Mouse (Mus musculus): ENCODE results near the gene Dpep1. TPM values are rescaled to one million over a fixed set of nuclear protein-coding genes. Genes with fewer than 3 reads are reported as not detected.
A peak's percentile ranks its signal among the peaks of the same experiment; 100 is the strongest.
"Not testable (repeated sequence)": the region's sequence is repeated elsewhere in the genome, so short reads cannot be mapped to it uniquely, and the experiment has no call there.

Gene Dpep1
- polyA plus RNA-seq, 1 experiment from 2014 or later = 0.11 TPM

- no peak overlapping the region for H3K27ac ChIP-seq (replicated peaks)
These were observed 4.7 kb upstream of the Dpep1 start for GRCm38 (mm10) chr8:123181391-123181790.

GRCm38 (mm10) chr8:123188006-123188405 is 2.0 kb downstream of the Dpep1 start:
- no peak for ATAC-seq (replicated peaks)
- WGBS = 87% methylated on average over 2 of the region's 2 CpGs
- H3K4me3 ChIP-seq = no peak overlapping the region

More at GRCm38 (mm10) chr8:123181391-123181790, 4.7 kb upstream of the Dpep1 start:
- Histone ChIP-seq H3K4me1 (no peaks in the 10 kb centered on the region), H3K9me3 (no peaks in the 10 kb centered on the region), H3K4me3 (no peak overlapping the region), H3K9ac (replicated peaks) (no peak overlapping the region), H3K4me2 (replicated peaks) (no peak overlapping the region), H3K27me3 (no peaks in the 10 kb centered on the region), H3K36me3 (no peaks in the 10 kb centered on the region)
- 81% methylated on average over 3 of the region's 3 CpGs for WGBS
- ATAC-seq (replicated peaks) = no peak

GRCm38 (mm10) chr8:123188841-123189240 is 2.8 kb downstream of the Dpep1 start:
- Histone ChIP-seq H3K4me2 (replicated peaks) (no peak overlapping the region), H3K36me3 (no peaks in the 10 kb centered on the region), H3K27ac (replicated peaks) (no peak overlapping the region), H3K9me3 (no peaks in the 10 kb centered on the region), H3K27me3 (no peaks in the 10 kb centered on the region), H3K4me3 (no peak overlapping the region), H3K9ac (replicated peaks) (no peak overlapping the region), H3K4me1 (no peaks in the 10 kb centered on the region)
- 71% methylated on average over 7 of the region's 7 CpGs for WGBS
- no peak for ATAC-seq (replicated peaks)

More at GRCm38 (mm10) chr8:123188006-123188405, 2.0 kb downstream of the Dpep1 start:
- Histone ChIP-seq H3K9ac (replicated peaks) (no peak overlapping the region), H3K27me3 (no peaks in the 10 kb centered on the region), H3K4me2 (replicated peaks) (no peak overlapping the region), H3K4me1 (no peaks in the 10 kb centered on the region), H3K27ac (replicated peaks) (no peak overlapping the region), H3K9me3 (no peaks in the 10 kb centered on the region), H3K36me3 (no peaks in the 10 kb centered on the region)

- Histone ChIP-seq H3K36me3 (no peaks in the 10 kb centered on the region), H3K27ac (replicated peaks) (no peak overlapping the region), H3K27me3 (no peaks in the 10 kb centered on the region), H3K9ac (replicated peaks) (no peak overlapping the region), H3K9me3 (no peaks in the 10 kb centered on the region), H3K4me1 (no peaks in the 10 kb centered on the region), H3K4me2 (replicated peaks) (no peak overlapping the region), H3K4me3 (no peak overlapping the region)
- no peak for ATAC-seq (replicated peaks)
- 0% methylated on average over 9 of the region's 9 CpGs for WGBS
These were observed 4.6 kb downstream of the Dpep1 start for GRCm38 (mm10) chr8:123190678-123191077.

GRCm38 (mm10) chr8:123191908-123192307 is 5.9 kb downstream of the Dpep1 start:
- Histone ChIP-seq H3K9me3 (no peaks in the 10 kb centered on the region), H3K4me1 (no peaks in the 10 kb centered on the region), H3K9ac (replicated peaks) (no peak overlapping the region), H3K4me2 (replicated peaks) (no peak overlapping the region), H3K27ac (replicated peaks) (no peak overlapping the region), H3K36me3 (no peaks in the 10 kb centered on the region), H3K4me3 (no peak overlapping the region), H3K27me3 (no peaks in the 10 kb centered on the region)
- 61% methylated on average over 8 of the region's 8 CpGs for WGBS
- ATAC-seq (replicated peaks) = no peak

DNA sequence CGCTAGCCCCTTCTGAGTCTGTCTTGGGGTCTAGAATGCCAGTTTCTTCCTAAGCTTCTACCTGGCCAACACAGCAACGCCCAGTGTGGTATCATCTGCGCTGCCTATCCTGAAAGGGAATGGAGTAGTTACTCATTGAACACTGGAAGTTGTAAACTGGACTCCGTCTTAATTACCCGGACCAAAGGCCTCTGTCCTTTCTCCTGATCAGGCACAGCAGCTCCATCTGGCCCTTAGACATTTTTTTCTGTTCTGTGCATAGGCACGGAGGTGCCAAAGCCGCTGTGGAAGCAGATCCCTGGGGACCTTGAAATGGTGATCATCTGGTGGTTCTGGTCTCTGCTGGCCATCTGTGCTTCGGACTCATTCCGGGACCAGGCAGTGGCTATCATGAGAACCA is 7.7 kb downstream of the Dpep1 start:
- no peaks in the 10 kb centered on the region for H3K9me3 ChIP-seq
- no peak overlapping the region for H3K27ac ChIP-seq (replicated peaks)
- no peaks in the 10 kb centered on the region for H3K27me3 ChIP-seq
- no peak overlapping the region for H3K4me2 ChIP-seq (replicated peaks)
- no peaks in the 10 kb centered on the region for H3K4me1 ChIP-seq
- WGBS = 93% methylated on average over 9 of the region's 9 CpGs
- no peaks in the 10 kb centered on the region for H3K36me3 ChIP-seq
- no peak overlapping the region for H3K4me3 ChIP-seq
- no peak overlapping the region for H3K9ac ChIP-seq (replicated peaks)
- ATAC-seq (replicated peaks) = no peak

- not testable (repeated sequence) for H3K9me3 ChIP-seq; H3K4me1 ChIP-seq; H3K36me3 ChIP-seq; ATAC-seq (replicated peaks); H3K9ac ChIP-seq (replicated peaks); H3K27ac ChIP-seq (replicated peaks); H3K4me2 ChIP-seq (replicated peaks); H3K4me3 ChIP-seq; H3K27me3 ChIP-seq
- WGBS = 80% methylated on average over 5 of the region's 5 CpGs
These were observed 11.0 kb downstream of the Dpep1 start for GRCm38 (mm10) chr8:123197016-123197415.

DNA sequence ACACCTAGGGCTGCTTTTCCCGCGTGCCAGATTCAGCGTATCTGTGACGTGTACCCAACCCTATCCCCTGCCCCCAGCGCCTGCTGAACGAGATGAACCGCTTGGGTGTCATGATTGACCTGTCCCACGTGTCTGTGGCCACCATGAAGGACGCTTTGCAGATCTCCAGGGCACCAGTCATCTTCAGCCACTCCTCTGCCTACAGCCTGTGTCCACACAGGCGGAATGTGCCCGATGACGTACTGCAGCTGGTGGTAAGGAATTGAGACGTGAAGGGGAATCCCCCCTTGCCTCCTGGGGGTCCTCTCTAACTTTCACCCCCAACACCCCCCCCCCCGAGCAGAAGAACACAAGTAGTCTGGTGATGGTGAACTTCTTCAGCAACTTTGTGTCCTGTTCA is 13.8 kb downstream of the Dpep1 start:
- Histone ChIP-seq H3K9me3 (no peaks in the 10 kb centered on the region), H3K4me1 (no peaks in the 10 kb centered on the region), H3K4me2 (replicated peaks) (no peak overlapping the region), H3K4me3 (no peak overlapping the region), H3K27me3 (no peaks in the 10 kb centered on the region), H3K27ac (replicated peaks) (no peak overlapping the region), H3K36me3 (0 out of 2 replicates have a peak, but pooled peaks cover 4% of the 10 kb centered on the region), H3K9ac (replicated peaks) (no peak overlapping the region)
- 72% methylated on average over 14 of the region's 14 CpGs for WGBS
- ATAC-seq (replicated peaks) = no peak

DNA sequence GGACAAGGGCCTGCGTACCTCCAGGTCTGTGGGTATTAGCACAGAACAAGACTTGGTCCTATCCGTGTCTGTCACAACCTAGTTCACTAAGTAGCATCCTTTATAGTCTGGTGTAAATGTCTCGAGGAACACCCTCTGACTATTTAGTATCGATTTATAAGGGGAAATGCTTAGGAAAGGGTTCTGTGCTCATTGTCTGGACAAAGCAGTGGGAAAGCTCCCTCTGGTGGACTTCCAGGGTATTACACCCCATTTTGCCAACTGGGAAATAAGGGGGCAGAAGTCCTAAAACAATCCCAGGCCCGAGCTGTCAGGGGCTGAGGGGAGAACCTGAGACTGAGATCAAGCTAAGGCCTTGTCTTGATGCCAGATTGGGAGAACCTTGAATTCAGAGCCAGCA is 16.2 kb downstream of the Dpep1 start:
- H3K4me3 ChIP-seq = no peak overlapping the region
- no peaks in the 10 kb centered on the region for H3K27me3 ChIP-seq
- H3K9me3 ChIP-seq = no peaks in the 10 kb centered on the region
- H3K4me1 ChIP-seq = no peaks in the 10 kb centered on the region
- peak; percentile 64 for ATAC-seq (replicated peaks)
- H3K4me2 ChIP-seq (replicated peaks) = no peak overlapping the region
- H3K36me3 ChIP-seq = peaks cover 20% of the 10 kb centered on the region
- H3K27ac ChIP-seq (replicated peaks) = no peak overlapping the region
- H3K9ac ChIP-seq (replicated peaks) = no peak overlapping the region
- WGBS = 23% methylated on average over 5 of the region's 5 CpGs

- H3K9me3 ChIP-seq = no peaks in the 10 kb centered on the region
- H3K4me3 ChIP-seq = no peak overlapping the region
- no peak for ATAC-seq (replicated peaks)
- no peaks in the 10 kb centered on the region for H3K4me1 ChIP-seq
- no peak overlapping the region for H3K27ac ChIP-seq (replicated peaks)
- H3K4me2 ChIP-seq (replicated peaks) = no peak overlapping the region
- WGBS = 87% methylated on average over 3 of the region's 3 CpGs
- no peak overlapping the region for H3K9ac ChIP-seq (replicated peaks)
- H3K27me3 ChIP-seq = no peaks in the 10 kb centered on the region
- H3K36me3 ChIP-seq = peaks cover 32% of the 10 kb centered on the region
These were observed 17.5 kb downstream of the Dpep1 start for GRCm38 (mm10) chr8:123203571-123203970.

DNA sequence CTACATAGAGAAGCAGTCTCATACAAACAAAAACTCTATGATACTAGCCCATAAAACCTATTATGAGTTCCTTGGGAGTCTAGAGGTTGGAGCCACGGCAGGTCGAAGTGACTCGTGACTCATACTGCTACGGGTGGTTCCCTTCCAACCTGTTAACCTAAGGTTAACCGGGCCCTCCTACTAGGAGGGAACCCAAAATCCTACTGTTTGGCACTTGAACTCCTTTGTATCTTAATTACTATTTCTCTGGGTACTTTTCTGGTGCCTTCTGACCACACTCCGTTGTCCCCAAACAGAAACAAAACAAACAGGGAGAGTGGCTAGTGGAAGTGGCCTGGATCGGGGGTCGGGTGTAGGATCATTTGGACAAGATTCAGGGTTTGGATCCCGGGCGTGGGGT is 25.8 kb downstream of the Dpep1 start:
- Histone ChIP-seq H3K4me2 (replicated peaks) (peak overlapping the region; percentile 95), H3K4me1 (peaks cover 21% of the 10 kb centered on the region), H3K9me3 (no peaks in the 10 kb centered on the region), H3K27ac (replicated peaks) (no peak overlapping the region), H3K4me3 (peak overlapping the region; percentile 89), H3K9ac (replicated peaks) (peak overlapping the region; percentile 94), H3K36me3 (peaks cover 32% of the 10 kb centered on the region), H3K27me3 (no peaks in the 10 kb centered on the region)
- 53% methylated on average over 10 of the region's 10 CpGs for WGBS
- ATAC-seq (replicated peaks) = no peak

DNA sequence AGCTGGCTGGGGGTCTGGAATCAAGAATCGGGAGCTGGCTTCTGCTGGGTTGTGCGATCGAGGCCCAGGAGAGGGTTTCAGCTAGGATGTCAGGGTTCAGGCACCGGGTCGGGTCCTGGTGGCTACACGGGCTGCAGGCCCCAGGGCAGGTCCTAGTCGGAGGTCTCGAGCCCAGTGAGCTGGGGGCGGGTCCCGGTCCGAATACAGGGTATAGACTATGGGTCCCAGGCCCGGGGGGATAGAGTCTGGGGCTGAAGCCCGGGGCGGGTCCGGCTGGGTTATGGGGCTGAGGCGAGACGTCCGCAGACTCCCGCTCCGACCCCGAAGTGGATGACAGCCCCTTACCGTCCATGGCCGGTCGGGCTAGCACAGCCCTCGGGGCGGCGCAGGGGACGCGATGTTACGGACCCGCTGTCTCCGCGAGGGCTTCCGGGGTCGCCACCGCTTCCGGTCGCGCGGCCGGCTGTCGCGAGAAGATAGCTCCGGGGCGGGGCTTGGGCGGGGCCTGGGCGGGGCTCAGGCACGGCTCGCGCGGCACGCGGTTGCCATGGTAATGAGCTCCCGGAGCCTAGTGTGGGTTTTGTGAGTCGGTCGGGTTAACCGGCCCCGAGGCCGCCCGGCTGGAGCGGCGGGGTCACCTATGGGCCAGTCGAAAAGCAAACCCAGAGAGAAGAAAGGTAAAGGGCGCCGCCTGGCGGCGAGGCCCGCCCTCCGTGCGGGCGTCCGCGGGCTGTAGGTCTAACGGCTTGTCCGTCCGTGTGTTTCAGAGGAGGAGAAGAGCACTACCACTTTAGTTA is 26.5 kb downstream of the Dpep1 start, which contains the start of the genes Chmp1a and Spata33:
Gene Chmp1a (minus strand): TSS at position 443 of the 797 bp plus-strand sequence.
Gene Spata33 (plus strand): TSS at position 512 of the 797 bp plus-strand sequence.
- Histone ChIP-seq H3K4me3 (peak within 1 kb of the TSS; percentile 89), H3K27ac (replicated peaks) (0 out of 2 replicates have a peak within 1 kb of the TSS, but pooled peaks have one; percentile 27), H3K36me3 (peaks cover 26% of the 10 kb centered on the region), H3K9me3 (no peaks in the 10 kb centered on the region), H3K27me3 (no peaks in the 10 kb centered on the region), H3K4me2 (replicated peaks) (peak within 1 kb of the TSS; percentile 95), H3K9ac (replicated peaks) (peak within 1 kb of the TSS; percentile 94), H3K4me1 (peaks cover 21% of the 10 kb centered on the region)
- WGBS = 1% methylated on average over 76 of the region's 76 CpGs
- peak; percentile 94 for ATAC-seq (replicated peaks)
